Mouse (Mus musculus) layer of hippocampus, adult 9-10 months (tissue): ENCODE measurements around the gene Samd10.

Source experiments
- DNase-seq: peaks from one replicate; pipeline ENCODE4 v3.0.0; 2022; ENCODE audit warnings: low spot score

Samd10 gene

GRCm38 (mm10) chr2:181592231-181593041 is 6.6 kb downstream of the Samd10 start, which contains the start of gene Zfp512b:
TSS of gene Zfp512b (minus strand) at chr2:181592803.
- no peak for DNase-seq

DNA sequence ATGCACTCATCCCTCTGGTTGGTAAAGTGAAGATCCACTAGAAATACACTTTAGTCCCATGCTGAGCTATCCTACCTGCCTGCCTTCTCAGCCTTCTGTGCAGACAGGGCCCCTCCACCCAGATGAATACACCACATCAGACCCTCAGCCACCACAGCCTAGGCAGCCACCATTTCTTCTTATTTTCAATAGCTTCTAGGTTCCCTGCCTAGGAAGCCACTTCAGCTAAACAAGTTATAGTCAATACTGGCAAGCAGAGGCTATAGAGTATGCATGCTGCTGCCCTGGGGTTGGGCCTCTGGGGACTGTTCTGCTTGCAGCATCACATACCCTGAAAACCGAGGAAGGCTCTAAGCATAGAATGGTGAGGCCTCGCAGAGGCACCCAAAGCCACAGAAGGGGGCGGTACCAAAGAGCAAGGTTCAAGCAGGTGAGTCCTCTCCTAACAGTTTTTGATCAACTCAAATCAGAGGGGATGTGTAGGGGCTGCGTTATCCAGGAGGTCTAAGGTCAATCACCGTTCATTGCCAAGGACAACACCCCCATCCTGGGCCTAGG is 7.4 kb downstream of the Samd10 start, which contains the start of gene Prpf6:
Gene Prpf6 (plus strand): TSS at position 341 of the 558 bp plus-strand sequence.
- no peak for DNase-seq

- no peak for DNase-seq
These were observed 8.5 kb downstream of the Samd10 start for GRCm38 (mm10) chr2:181590471-181590870.

- DNase-seq: no peak
These were observed 9.3 kb downstream of the Samd10 start for GRCm38 (mm10) chr2:181589732-181590105.

- no peak for DNase-seq
These were observed 9.8 kb downstream of the Samd10 start for GRCm38 (mm10) chr2:181589011-181589731.

GRCm38 (mm10) chr2:181588229-181588780 is 10.7 kb downstream of the Samd10 start:
- no peak for DNase-seq

- no peak for DNase-seq
These were observed 11.2 kb downstream of the Samd10 start for GRCm38 (mm10) chr2:181587796-181588195.

GRCm38 (mm10) chr2:181586124-181586523 is 12.9 kb downstream of the Samd10 start:
- DNase-seq: no peak

DNA sequence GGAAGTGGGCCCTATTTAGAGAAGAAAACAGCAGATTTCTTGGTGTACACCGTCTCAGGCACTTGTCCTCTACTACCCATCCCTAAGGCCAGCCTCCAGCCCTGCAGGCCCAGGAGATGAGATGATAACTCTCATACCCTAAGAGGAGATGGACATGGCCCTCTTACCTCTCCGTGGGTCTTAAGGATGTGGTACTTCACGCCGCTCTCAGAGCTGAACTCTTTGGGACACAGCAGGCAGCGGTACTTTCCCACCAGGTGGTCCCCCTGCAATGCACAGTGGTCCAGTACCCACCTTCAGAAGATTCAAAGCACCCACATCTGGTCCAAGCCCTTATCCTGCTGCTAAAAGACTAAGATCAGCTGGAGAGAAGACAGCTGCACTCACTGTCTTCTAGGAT is 13.5 kb downstream of the Samd10 start:
- no peak for DNase-seq

GRCm38 (mm10) chr2:181584411-181584942 is 14.5 kb downstream of the Samd10 start, which contains the start of gene Uckl1:
TSS of gene Uckl1 (minus strand) at chr2:181584892.
- no peak for DNase-seq

GRCm38 (mm10) chr2:181583460-181584257 is 15.4 kb downstream of the Samd10 start:
- no peak for DNase-seq

GRCm38 (mm10) chr2:181582939-181583338 is 16.1 kb downstream of the Samd10 start:
- DNase-seq: no peak

DNA sequence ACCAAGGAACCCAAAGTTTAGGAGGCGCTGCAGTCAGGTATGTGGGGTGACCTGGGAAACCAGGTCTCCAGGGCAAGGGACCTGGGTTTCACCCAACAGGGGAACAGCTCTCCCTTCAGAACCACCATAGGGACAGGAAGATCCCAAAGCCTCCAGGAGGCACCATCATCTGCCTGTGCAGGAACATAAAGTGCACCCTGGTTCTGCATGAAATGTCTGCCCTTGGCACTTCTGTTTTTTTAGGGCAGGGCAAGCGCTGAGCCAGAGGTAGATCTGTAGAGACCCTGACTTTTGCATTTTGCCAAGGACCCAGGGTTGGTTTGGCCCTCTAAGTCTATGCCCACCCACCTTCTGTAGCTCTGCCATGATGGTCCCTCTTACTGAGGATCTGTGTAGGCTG is 16.7 kb downstream of the Samd10 start:
- no peak for DNase-seq

DNA sequence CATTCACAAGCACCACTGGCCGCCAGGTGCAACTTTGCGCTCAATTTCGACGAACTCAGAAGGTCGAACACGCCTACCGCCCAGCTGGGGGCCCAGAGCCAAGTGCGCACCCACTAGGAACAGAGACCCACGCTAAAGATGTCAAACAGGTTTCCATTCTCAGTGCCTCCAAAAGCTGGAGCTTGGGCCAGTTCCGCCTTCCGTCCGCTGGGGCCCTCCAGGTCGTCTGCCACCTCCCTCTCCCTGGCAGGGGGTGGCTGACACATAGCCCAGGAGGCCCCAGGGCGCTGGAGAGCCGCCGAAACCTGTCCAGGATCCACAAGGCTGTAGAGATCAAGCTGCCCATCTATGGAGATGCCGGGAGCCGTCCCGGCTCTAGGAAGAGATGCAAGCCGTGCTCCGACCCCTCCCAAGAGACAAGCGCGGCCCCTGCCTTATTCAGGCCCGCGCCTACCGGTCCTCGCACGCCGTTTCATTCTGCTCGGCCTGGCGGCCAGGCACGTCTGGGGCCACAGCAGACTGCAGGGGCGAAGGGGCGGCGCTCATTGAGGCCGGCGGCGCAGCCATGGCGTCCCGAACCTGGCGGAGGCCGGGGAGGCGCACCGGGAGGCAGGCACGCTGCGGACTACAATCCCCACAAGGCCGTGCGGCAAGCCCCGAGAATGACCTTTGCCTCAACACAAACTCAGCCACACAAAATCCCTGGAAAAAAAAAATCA is 17.5 kb downstream of the Samd10 start:
- peak; percentile 63 for DNase-seq

DNA sequence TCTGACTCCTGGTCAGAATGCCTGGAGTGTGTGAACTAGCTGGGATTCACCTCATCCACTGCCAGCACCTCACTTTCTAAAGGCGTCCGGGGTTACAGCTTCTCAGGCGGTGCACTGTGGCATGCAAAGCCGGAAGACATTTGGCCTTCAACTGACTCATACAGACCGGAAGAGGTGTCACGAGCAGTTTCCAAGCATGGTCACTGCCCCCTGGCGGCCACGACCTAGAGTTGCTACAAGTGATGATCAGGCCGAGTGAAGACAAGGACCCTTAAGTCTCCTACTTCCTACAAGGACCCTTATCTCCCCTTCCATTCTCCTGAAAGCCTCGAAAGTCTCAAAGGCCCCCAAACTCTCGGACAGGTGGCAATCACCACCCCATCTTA is 18.0 kb downstream of the Samd10 start:
- peak; percentile 77 for DNase-seq

GRCm38 (mm10) chr2:181580131-181580772 is 18.8 kb downstream of the Samd10 start:
- DNase-seq: no peak

DNA sequence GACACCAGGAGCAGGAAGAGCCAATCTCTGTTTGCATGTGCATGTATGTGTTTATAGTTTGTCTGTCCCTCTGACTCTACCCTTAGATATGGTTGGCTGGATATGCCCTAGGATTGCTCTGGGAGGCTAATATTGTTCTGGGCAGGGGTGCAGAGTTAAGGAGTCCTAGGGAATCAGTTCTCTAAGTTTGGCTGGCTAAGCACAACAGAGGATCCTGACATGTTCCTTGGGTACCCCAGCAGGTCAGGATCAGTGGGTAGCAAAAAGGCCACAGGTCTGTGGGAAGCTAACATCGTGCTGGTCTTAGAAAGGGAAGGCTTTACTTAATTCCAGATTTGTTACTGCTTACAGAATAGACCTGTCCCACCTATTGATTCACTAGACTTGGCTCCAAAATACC is 19.3 kb downstream of the Samd10 start:
- no peak for DNase-seq

DNA sequence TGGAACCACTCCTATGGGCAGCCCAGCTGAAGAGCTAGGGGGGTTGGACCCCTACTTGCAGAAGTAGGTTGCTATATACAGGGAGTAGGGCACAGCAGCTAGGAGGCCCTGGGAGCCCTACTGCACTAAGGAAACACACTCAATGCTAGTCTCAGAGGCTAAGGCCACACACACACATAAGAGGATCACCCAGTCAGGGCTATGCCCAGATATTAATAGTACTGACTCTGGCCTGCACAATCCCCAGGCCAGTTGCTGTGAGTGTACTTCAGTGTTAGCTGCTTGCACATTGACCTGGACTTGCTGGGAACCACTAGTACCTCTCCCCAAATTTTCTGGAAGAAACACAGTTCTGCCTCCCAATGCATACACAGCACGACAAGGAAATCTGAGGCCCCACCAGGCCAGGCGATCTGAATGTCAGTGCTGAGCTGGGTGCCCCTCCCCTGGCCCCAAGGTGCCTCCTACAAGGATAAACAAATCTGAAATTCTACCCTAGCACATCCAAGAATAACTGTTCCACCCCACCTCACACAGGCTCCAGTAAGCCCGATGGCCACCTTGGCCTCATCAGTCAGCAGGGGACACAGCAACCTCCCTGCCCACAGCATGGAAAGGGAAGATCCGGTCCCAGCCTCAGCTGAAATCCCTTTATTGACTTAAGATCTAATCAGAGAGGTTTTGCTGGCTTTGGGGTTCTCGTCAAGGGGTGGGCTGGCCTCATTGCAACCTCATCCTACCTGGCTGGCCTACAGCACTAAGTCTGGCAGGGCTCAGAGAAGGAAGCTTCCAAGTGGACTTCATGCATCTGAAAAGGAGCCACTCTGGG is 20.0 kb downstream of the Samd10 start:
- DNase-seq: no peak

DNA sequence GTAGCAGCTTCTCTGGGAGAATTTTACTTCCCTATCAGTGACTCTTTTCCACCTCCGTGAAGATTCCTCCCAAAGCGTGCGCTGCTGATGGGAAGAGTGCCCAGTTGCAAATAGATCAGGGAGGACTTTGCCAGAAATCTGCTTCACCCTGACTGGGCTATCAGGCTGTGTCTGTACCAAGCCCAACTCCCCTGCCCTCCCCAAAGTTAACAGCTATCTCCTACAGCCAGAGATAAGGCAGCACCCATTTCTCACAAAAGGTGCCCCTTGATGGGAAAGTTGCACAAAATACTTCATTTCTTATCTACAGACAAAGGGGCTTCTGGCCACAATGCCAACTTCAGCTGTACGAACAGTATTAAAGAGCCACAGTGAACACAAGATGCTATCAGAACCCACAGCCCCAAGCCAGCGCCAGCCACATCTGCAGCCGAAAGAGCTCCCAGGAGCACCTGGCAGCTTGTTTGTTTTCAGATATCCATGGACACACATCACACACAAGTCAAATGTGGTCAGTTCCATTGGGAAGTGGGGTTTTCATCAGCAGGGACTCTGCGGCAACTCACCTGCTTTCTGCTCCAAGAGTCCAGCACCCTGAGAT is 20.9 kb downstream of the Samd10 start:
- DNase-seq: no peak
